Mouse (Mus musculus) intestine, postnatal 0 days (tissue): ENCODE data around the gene Zyx. TPM values are rescaled to one million over a fixed set of nuclear protein-coding genes. Genes with fewer than 3 reads are reported as not detected.
A peak's percentile ranks its signal among the peaks of the same experiment; 100 is the strongest.

Source experiments
- ATAC-seq: fragments of 200-750 bp; cut with Nextera tagmentation; 2 replicates; pipeline ENCODE4 v1.8.0; 2017; ENCODE audit warnings: mild to moderate bottlenecking, moderate TSS enrichment, moderate library complexity
- H3K27ac ChIP-seq: fragments of 300-500 bp; sonication (generic); 2 replicates; pipeline ENCODE4 v1.5.1; 2014; ENCODE audit warnings: mild to moderate bottlenecking, low read depth, low read length, moderate library complexity
- H3K27me3 ChIP-seq: fragments of 300-500 bp; sonication (generic); replicated peaks from 2 replicates; pipeline ENCODE4 v1.6.1; 2014; ENCODE audit warnings: low read length, mixed read lengths; ENCODE audit not compliant: control insufficient read depth, insufficient read depth
- H3K36me3 ChIP-seq: fragments of 300-500 bp; sonication (generic); 2 replicates; pipeline ENCODE4 v1.6.1; 2014; ENCODE audit warnings: mild to moderate bottlenecking, moderate library complexity; ENCODE audit not compliant: control insufficient read depth, insufficient read depth
- H3K4me1 ChIP-seq: fragments of 300-500 bp; sonication (generic); replicated peaks from 2 replicates; pipeline ENCODE4 v1.6.1; 2014; ENCODE audit warnings: antibody characterized with exemption, low read length, mixed read lengths; ENCODE audit not compliant: control insufficient read depth, insufficient read depth
- H3K4me2 ChIP-seq: fragments of 300-500 bp; sonication (generic); replicated peaks from 2 replicates; pipeline ENCODE4 v1.6.1; 2014; ENCODE audit warnings: low read depth, mild to moderate bottlenecking, moderate library complexity
- H3K4me3 ChIP-seq: fragments of 300-500 bp; sonication (generic); 2 replicates; pipeline ENCODE4 v1.5.1; 2014; ENCODE audit warnings: low read depth, low read length
- H3K9ac ChIP-seq: fragments of 300-500 bp; sonication (generic); 2 replicates; pipeline ENCODE4 v1.6.1; 2014; ENCODE audit warnings: mild to moderate bottlenecking, low read depth, low read length
- H3K9me3 ChIP-seq: fragments of 300-500 bp; sonication (generic); 2 replicates; pipeline ENCODE4 v1.6.1; 2016; ENCODE audit warnings: mixed run types; ENCODE audit not compliant: control insufficient read depth
- CTCF ChIP-seq: sonication (generic); IDR thresholded peaks from 2 replicates; pipeline ENCODE4 v1.5.1; 2016; ENCODE audit warnings: low read depth, mild to moderate bottlenecking, control low read depth, antibody characterized with exemption, moderate library complexity
- WGBS: fragments of 180-500 bp; shearing (Covaris S2); extraction: QIAGEN DNeasy Blood & Tissue Kit; methylation state at CpG from one replicate; pipeline ENCODE4 v1.1.7; 2014; 5-methylcytosine and 5-hydroxymethylcytosine counted together
- polyA plus RNA-seq: library from polyadenylated mRNA; unstranded; fragments of >200 nt; fragmentation: Nextera tagmentation; extraction: Ambion mirVana; gene quantifications from 2 replicates; pipeline ENCODE4 v1.2.1, GENCODE M21; 2015

Zyx gene
- polyA plus RNA-seq, 1 experiment from 2014 or later = 54.8 TPM

- WGBS = 88% methylated on average over 2 of the region's 2 CpGs
- Histone ChIP-seq H3K4me3 (no peak overlapping the region), H3K9ac (no peak overlapping the region), H3K4me2 (no peak overlapping the region), H3K9me3 (no peaks in the 10 kb centered on the region), H3K36me3 (no peaks in the 10 kb centered on the region), H3K4me1 (no peaks in the 10 kb centered on the region), H3K27ac (no peak overlapping the region), H3K27me3 (no peaks in the 10 kb centered on the region)
- no peak for TF ChIP-seq CTCF
- ATAC-seq = no peak
These were observed 10.2 kb upstream of the Zyx start for GRCm38 (mm10) chr6:42339189-42339588.

- 64% methylated on average over 5 of the region's 5 CpGs for WGBS
- no peaks in the 10 kb centered on the region for H3K4me1 ChIP-seq
- H3K4me3 ChIP-seq = no peak overlapping the region
- no peaks in the 10 kb centered on the region for H3K9me3 ChIP-seq
- no peak overlapping the region for H3K9ac ChIP-seq
- H3K36me3 ChIP-seq = no peaks in the 10 kb centered on the region
- no peak overlapping the region for H3K27ac ChIP-seq
- TF ChIP-seq CTCF = no peak
- no peak for ATAC-seq
- no peak overlapping the region for H3K4me2 ChIP-seq
- no peaks in the 10 kb centered on the region for H3K27me3 ChIP-seq
These were observed 9.4 kb upstream of the Zyx start for GRCm38 (mm10) chr6:42339981-42340380.

- no peak for TF ChIP-seq CTCF
These were observed 7.3 kb upstream of the Zyx start for GRCm38 (mm10) chr6:42342171-42342570.

GRCm38 (mm10) chr6:42343361-42344120, 5.9 kb upstream of the Zyx start:
- 69% methylated on average over 9 of the region's 9 CpGs for WGBS
- no peak for TF ChIP-seq CTCF
- no peak for ATAC-seq

More at GRCm38 (mm10) chr6:42342171-42342570, 7.3 kb upstream of the Zyx start:
- H3K27me3 ChIP-seq = no peaks in the 10 kb centered on the region
- no peaks in the 10 kb centered on the region for H3K36me3 ChIP-seq
- no peak for ATAC-seq
- 33% methylated on average over 1 of the region's 1 CpGs for WGBS
- H3K4me2 ChIP-seq = no peak overlapping the region
- H3K9ac ChIP-seq = no peak overlapping the region
- H3K4me1 ChIP-seq = no peaks in the 10 kb centered on the region
- H3K4me3 ChIP-seq = no peak overlapping the region
- no peak overlapping the region for H3K27ac ChIP-seq
- no peaks in the 10 kb centered on the region for H3K9me3 ChIP-seq

GRCm38 (mm10) chr6:42344255-42344654, 5.2 kb upstream of the Zyx start:
- WGBS = 95% methylated on average over 1 of the region's 1 CpGs
- no peak for TF ChIP-seq CTCF
- ATAC-seq = no peak

More at GRCm38 (mm10) chr6:42343361-42344120, 5.9 kb upstream of the Zyx start:
- Histone ChIP-seq H3K9ac (no peak overlapping the region), H3K27me3 (no peaks in the 10 kb centered on the region), H3K36me3 (no peaks in the 10 kb centered on the region), H3K4me3 (no peak overlapping the region), H3K27ac (no peak overlapping the region), H3K4me2 (no peak overlapping the region), H3K9me3 (no peaks in the 10 kb centered on the region), H3K4me1 (no peaks in the 10 kb centered on the region)

GRCm38 (mm10) chr6:42348281-42349005, 987 bp upstream of the Zyx start:
- no peak for TF ChIP-seq CTCF
- Histone ChIP-seq H3K4me1 (peaks cover 18% of the 10 kb centered on the region), H3K4me2 (peak overlapping the region; percentile 96; the same call in 1 of the 2 replicates), H3K27ac (no peak overlapping the region), H3K9me3 (no peaks in the 10 kb centered on the region), H3K36me3 (peaks cover 6% of the 10 kb centered on the region; the same call in 1 of the 2 replicates), H3K27me3 (no peaks in the 10 kb centered on the region), H3K4me3 (peak overlapping the region; percentile 89; the same call in 1 of the 2 replicates), H3K9ac (no peak overlapping the region)
- ATAC-seq = no peak
- WGBS = 43% methylated on average over 12 of the region's 12 CpGs

More at GRCm38 (mm10) chr6:42344255-42344654, 5.2 kb upstream of the Zyx start:
- H3K27ac ChIP-seq = no peak overlapping the region
- H3K36me3 ChIP-seq = no peaks in the 10 kb centered on the region
- H3K4me1 ChIP-seq = no peaks in the 10 kb centered on the region
- no peak overlapping the region for H3K4me2 ChIP-seq
- no peak overlapping the region for H3K9ac ChIP-seq
- H3K4me3 ChIP-seq = no peak overlapping the region
- H3K9me3 ChIP-seq = no peaks in the 10 kb centered on the region
- H3K27me3 ChIP-seq = no peaks in the 10 kb centered on the region
